Mouse (Mus musculus): ENCODE measurements around the gene Fer1l5. TPM values are rescaled to one million over a fixed set of nuclear protein-coding genes. Genes with fewer than 3 reads are reported as not detected.
A peak's percentile ranks its signal among the peaks of the same experiment; 100 is the strongest.

Fer1l5 gene
- under 1 TPM in 1 of 2 experiments, not detected in 1; 0.05 TPM for total RNA-seq (2021)
- long read RNA-seq, experiment 1, result 0 reads
- long read RNA-seq, experiment 2, result 0 reads

GRCm38 (mm10) chr1:36371934-36372845 lies at the start of gene Fer1l5:
TSS of gene Fer1l5 (plus strand) at chr1:36372291.
- no peak for DNase-seq (ENCODE audit: low spot score in 2 of 2)

GRCm38 (mm10) chr1:36323076-36323475 lies 49.0 kb upstream of the Fer1l5 start:
- DNase-seq (ENCODE audit: low spot score in 2 of 2), result no peak

- no peak for DNase-seq (ENCODE audit: low spot score in 2 of 2)
Observed at GRCm38 (mm10) chr1:36323746-36324448, 48.2 kb upstream of the Fer1l5 start.

- no peak for DNase-seq (ENCODE audit: low spot score in 2 of 2)
Observed at GRCm38 (mm10) chr1:36325900-36326321, 46.2 kb upstream of the Fer1l5 start.

GRCm38 (mm10) chr1:36326815-36327214 lies 45.3 kb upstream of the Fer1l5 start:
- DNase-seq (ENCODE audit: low spot score in 2 of 2), result no peak

- DNase-seq (ENCODE audit: low spot score in 2 of 2), result no peak
Observed at GRCm38 (mm10) chr1:36331743-36332142, 40.3 kb upstream of the Fer1l5 start.

GRCm38 (mm10) chr1:36332955-36333887 lies 38.9 kb upstream of the Fer1l5 start:
- DNase-seq (ENCODE audit: low spot score in 2 of 2), result no peak

GRCm38 (mm10) chr1:36342547-36342946 lies 29.5 kb upstream of the Fer1l5 start:
- no peak for DNase-seq (ENCODE audit: low spot score in 2 of 2)

- no peak for DNase-seq (ENCODE audit: low spot score in 2 of 2)
Observed at GRCm38 (mm10) chr1:36352351-36352750, 19.7 kb upstream of the Fer1l5 start.

- no peak for DNase-seq (ENCODE audit: low spot score in 2 of 2)
Observed at GRCm38 (mm10) chr1:36356955-36357695, 15.0 kb upstream of the Fer1l5 start.

GRCm38 (mm10) chr1:36367698-36368097 lies 4.4 kb upstream of the Fer1l5 start:
- DNase-seq (ENCODE audit: low spot score in 2 of 2), result no peak

- peak; percentile 69 to 71 for DNase-seq (ENCODE audit: low spot score in 2 of 2)
Observed at GRCm38 (mm10) chr1:36368112-36368968, 3.8 kb upstream of the Fer1l5 start.

- DNase-seq (ENCODE audit: low spot score in 2 of 2), result peak; percentile 83 to 90
Observed at GRCm38 (mm10) chr1:36368969-36369645, 3.0 kb upstream of the Fer1l5 start, which contains the start of gene Kansl3. TSS of gene Kansl3 (minus strand) at chr1:36369181.

GRCm38 (mm10) chr1:36370918-36371317 lies 1.2 kb upstream of the Fer1l5 start:
- no peak for DNase-seq (ENCODE audit: low spot score in 2 of 2)

GRCm38 (mm10) chr1:36378880-36379279 lies 6.8 kb downstream of the Fer1l5 start:
- no peak for DNase-seq (ENCODE audit: low spot score in 2 of 2)

GRCm38 (mm10) chr1:36379582-36379981 lies 7.5 kb downstream of the Fer1l5 start:
- DNase-seq (ENCODE audit: low spot score in 2 of 2), result no peak

GRCm38 (mm10) chr1:36397041-36397440 lies 24.9 kb downstream of the Fer1l5 start:
- DNase-seq (ENCODE audit: low spot score in 2 of 2), result no peak

GRCm38 (mm10) chr1:36401509-36401908 lies 29.4 kb downstream of the Fer1l5 start:
- DNase-seq (ENCODE audit: low spot score in 2 of 2), result no peak

GRCm38 (mm10) chr1:36404531-36404930 lies 32.4 kb downstream of the Fer1l5 start:
- DNase-seq (ENCODE audit: low spot score in 2 of 2), result no peak
